Mouse (Mus musculus) intestine, embryonic 14.5 days (tissue): ENCODE measurements at regions not wholly inside any gene's neighbourhood (a gene's known extent, or its start where the extent isn't known, plus 50 kb on each side); places are given as distances from the start of the nearest gene placed in this dataset.

ENCODE experiments used
- ATAC-seq: fragments of 200-750 bp; cut with Nextera tagmentation; replicated peaks from 2 replicates; pipeline ENCODE4 v1.8.0; 2017; ENCODE audit warnings: low read depth, moderate number of reproducible peaks, moderate TSS enrichment, moderate library complexity; ENCODE audit not compliant: low FRiP score, low TSS enrichment
- DNase-seq: peaks from one replicate; pipeline ENCODE4 v3.0.0-alpha.2; 2018; ENCODE audit warnings: low spot score
- H3K27ac ChIP-seq: fragments of 300-500 bp; sonication (generic); 2 replicates; pipeline ENCODE4 v1.5.1; 2014; ENCODE audit warnings: low read depth, mild to moderate bottlenecking, control low read depth
- H3K27me3 ChIP-seq: fragments of 300-500 bp; sonication (generic); replicated peaks from 2 replicates; pipeline ENCODE4 v1.6.1; 2014; ENCODE audit warnings: low read length, control low read depth; ENCODE audit not compliant: control insufficient read depth, insufficient read depth
- H3K36me3 ChIP-seq: fragments of 300-500 bp; sonication (generic); 2 replicates; pipeline ENCODE4 v1.6.1; 2014; ENCODE audit warnings: low read length, control low read depth; ENCODE audit not compliant: control insufficient read depth, insufficient read depth
- H3K4me1 ChIP-seq: fragments of 300-500 bp; sonication (generic); replicated peaks from 2 replicates; pipeline ENCODE4 v1.6.1; 2014; ENCODE audit warnings: low read length, control low read depth, mixed read lengths; ENCODE audit not compliant: control insufficient read depth, insufficient read depth
- H3K4me2 ChIP-seq: fragments of 300-500 bp; sonication (generic); 2 replicates; pipeline ENCODE4 v1.6.1; 2014; ENCODE audit warnings: low read length
- H3K4me3 ChIP-seq: fragments of 300-500 bp; sonication (generic); 2 replicates; pipeline ENCODE4 v1.5.1; 2014; ENCODE audit warnings: low read depth, low read length, control low read depth, mixed read lengths
- H3K9ac ChIP-seq: fragments of 300-500 bp; sonication (generic); 2 replicates; pipeline ENCODE4 v1.6.1; 2014; ENCODE audit warnings: mild to moderate bottlenecking, low read length
- H3K9me3 ChIP-seq: fragments of 300-500 bp; sonication (generic); 2 replicates; pipeline ENCODE4 v1.6.1; 2016; ENCODE audit warnings: low read length, control low read depth; ENCODE audit not compliant: control insufficient read depth
- WGBS: fragments of 180-500 bp; shearing (Covaris S2); extraction: QIAGEN DNeasy Blood & Tissue Kit; methylation state at CpG from one replicate; pipeline ENCODE4 v1.1.7; 2014; 5-methylcytosine and 5-hydroxymethylcytosine counted together

DNA sequence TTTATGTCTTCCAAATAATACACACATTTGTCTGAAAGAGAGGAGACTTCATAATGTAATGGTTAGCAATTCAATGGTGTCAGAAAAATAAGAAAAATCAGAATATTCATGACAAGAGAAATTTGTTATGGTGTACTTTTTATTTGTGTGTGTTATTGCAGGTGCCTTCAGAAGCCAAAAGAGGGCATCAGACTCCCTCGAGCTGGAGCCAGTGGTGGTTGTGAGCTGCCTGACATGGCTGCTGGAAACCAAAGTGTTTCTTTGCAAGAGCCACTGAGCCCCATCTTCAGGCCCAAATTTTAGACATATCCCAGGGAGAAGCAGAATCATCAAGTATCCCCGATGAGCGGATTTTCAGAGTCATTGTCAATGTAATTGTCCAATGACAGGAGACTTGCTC lies 81.9 kb downstream of the Tm2d3 start:
- 78% methylated on average over 3 of the region's 3 CpGs for WGBS
- Histone ChIP-seq H3K4me3 (no peak overlapping the region), H3K27ac (no peak overlapping the region), H3K9me3 (no peaks in the 10 kb centered on the region), H3K4me2 (no peak overlapping the region), H3K27me3 (no peaks in the 10 kb centered on the region), H3K36me3 (no peaks in the 10 kb centered on the region), H3K9ac (no peak overlapping the region), H3K4me1 (no peaks in the 10 kb centered on the region)
- ATAC-seq (no peak), DNase-seq (no peak)

DNA sequence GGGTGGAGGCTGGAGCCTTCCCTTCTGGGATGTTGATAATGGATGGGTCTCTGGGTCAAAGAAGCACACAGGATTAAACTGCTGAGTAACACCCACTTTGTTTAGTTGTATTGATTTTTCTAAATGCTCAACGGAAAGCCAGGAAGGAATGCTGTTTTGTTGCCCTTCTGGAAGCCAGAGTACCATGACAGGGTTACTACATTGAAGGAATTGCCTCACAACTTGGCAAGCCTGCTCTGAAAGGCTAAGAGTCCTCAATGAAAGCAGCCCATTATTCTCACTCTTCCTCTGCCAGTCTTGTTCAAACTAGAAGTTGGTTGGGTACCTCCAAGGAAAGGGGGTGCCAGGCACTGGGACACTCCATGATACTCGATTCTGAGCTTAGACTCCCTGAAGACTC lies 83.0 kb downstream of the Tm2d3 start:
- no peak for ATAC-seq
- WGBS = 69% methylated on average over 2 of the region's 2 CpGs

GRCm38 (mm10) chr7:65774388-65775015 lies 83.5 kb downstream of the Tm2d3 start:
- WGBS = 93% methylated on average over 11 of the region's 11 CpGs
- Histone ChIP-seq H3K27me3 (no peaks in the 10 kb centered on the region), H3K4me3 (no peak overlapping the region), H3K9me3 (no peaks in the 10 kb centered on the region), H3K4me1 (no peaks in the 10 kb centered on the region), H3K36me3 (no peaks in the 10 kb centered on the region), H3K9ac (no peak overlapping the region), H3K4me2 (no peak overlapping the region), H3K27ac (no peak overlapping the region)
- ATAC-seq (no peak), DNase-seq (no peak)

More for the DNA sequence above, 83.0 kb downstream of the Tm2d3 start:
- H3K4me2 ChIP-seq = no peak overlapping the region
- H3K9ac ChIP-seq = no peak overlapping the region
- H3K9me3 ChIP-seq = no peaks in the 10 kb centered on the region
- no peaks in the 10 kb centered on the region for H3K4me1 ChIP-seq
- DNase-seq = no peak
- no peaks in the 10 kb centered on the region for H3K36me3 ChIP-seq
- no peak overlapping the region for H3K27ac ChIP-seq
- H3K27me3 ChIP-seq = no peaks in the 10 kb centered on the region
- no peak overlapping the region for H3K4me3 ChIP-seq

- DNase-seq (no peak), ATAC-seq (no peak)
- Histone ChIP-seq H3K36me3 (no peaks in the 10 kb centered on the region), H3K4me1 (no peaks in the 10 kb centered on the region), H3K9ac (no peak overlapping the region), H3K9me3 (no peaks in the 10 kb centered on the region), H3K27me3 (no peaks in the 10 kb centered on the region), H3K4me2 (no peak overlapping the region), H3K4me3 (no peak overlapping the region), H3K27ac (no peak overlapping the region)
- WGBS = 95% methylated on average over 3 of the region's 3 CpGs
These were observed 84.0 kb downstream of the Tm2d3 start for GRCm38 (mm10) chr7:65775016-65775415.

DNA sequence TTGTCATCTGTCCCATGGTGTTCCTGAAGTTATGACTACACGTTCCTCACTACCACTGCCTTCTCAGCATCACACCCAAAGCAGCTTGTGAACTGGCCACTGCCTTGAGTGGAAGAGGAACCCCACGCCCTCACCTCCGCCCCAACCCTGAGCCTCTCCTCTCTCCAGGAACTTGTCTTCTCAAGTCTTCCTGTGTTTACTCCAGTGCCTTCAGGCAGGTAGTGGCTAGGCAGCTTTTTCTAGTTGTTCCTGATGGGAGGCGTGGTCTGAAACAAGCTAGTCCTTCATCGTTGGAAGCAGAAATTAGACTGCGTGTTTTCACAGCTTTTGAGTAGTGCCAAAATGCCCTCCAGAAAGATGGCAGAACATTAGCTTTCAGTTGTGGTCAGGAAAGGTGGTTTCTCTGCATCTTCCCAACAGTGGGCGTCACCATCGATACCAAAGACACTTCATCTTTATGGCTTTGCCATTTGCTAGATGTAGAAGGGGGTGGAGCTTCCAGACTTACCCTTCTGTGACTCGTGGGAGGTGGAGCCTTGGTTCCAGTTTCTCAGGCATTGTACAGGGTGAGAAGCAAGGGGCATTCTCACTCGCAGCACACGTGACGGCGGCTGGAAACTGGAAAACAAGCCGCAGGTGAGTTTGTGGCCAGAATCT lies 81.7 kb upstream of the Pcsk6 start:
- 73% methylated on average over 14 of the region's 14 CpGs for WGBS
- DNase-seq (no peak), ATAC-seq (no peak)
- no peaks in the 10 kb centered on the region for H3K9me3 ChIP-seq
- H3K27ac ChIP-seq = no peak overlapping the region
- no peaks in the 10 kb centered on the region for H3K36me3 ChIP-seq
- no peak overlapping the region for H3K4me2 ChIP-seq
- no peaks in the 10 kb centered on the region for H3K4me1 ChIP-seq
- no peak overlapping the region for H3K4me3 ChIP-seq
- H3K9ac ChIP-seq = no peak overlapping the region
- H3K27me3 ChIP-seq = no peaks in the 10 kb centered on the region

DNA sequence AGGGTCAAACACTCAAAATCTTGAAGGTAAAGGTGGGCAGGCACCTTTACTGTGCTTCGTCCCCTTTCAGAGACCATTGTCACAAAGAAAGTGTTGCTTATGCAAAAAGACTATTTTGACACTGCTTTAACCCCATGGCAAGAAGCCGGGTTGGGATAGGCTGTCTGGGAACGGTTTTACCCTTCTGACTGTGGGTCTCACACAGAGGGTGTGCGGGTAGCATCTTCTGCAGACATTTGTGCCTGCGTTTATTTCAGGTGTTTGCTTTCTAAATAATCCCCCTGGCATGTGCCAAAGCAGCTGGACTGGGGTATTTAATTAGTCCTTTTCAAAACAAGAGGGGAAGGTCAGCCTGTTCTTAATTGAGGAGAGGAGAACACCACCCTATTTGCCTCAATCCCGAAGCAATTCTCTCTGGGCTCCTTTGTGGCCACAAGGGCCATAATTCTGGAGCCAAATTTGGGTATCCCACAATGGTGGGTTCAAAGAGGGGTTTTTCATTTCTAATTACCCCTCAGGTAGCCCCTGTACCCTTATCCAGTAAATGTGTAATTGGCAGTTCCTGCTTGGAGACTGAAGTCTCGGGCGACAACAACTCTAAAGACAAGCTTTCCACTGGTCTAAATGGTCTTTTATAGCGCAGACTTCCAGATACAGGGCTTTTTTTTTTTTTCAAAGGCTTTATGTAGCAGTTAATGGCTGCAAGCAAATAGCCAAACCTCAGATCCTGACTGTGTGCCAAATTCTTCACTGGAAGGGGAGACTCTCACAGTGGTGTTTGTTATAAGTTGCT lies 80.8 kb upstream of the Pcsk6 start:
- Histone ChIP-seq H3K4me3 (no peak overlapping the region), H3K9me3 (no peaks in the 10 kb centered on the region), H3K27ac (no peak overlapping the region), H3K27me3 (no peaks in the 10 kb centered on the region), H3K4me1 (no peaks in the 10 kb centered on the region), H3K9ac (no peak overlapping the region), H3K4me2 (no peak overlapping the region), H3K36me3 (no peaks in the 10 kb centered on the region)
- WGBS = 53% methylated on average over 9 of the region's 9 CpGs
- ATAC-seq (no peak), DNase-seq (no peak)

DNA sequence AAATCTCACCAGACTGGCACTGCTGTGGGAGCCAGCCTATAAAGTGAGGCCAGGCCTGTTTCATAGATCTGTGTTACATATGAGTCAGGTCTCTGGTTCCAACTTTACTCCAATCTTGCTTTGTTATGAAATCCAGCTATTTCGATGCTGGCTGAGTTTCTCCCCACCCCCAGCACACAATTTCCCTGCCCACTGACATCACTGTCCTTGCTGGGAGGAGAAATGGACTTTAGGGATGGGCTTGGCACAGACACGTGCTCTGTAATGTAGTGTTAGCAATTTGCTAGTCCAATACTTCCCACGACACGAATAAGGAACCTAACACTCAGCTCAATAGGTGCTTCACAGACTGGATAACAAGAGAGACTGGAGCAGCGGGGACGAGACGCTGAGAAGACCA lies 79.5 kb upstream of the Pcsk6 start:
- H3K36me3 ChIP-seq = no peaks in the 10 kb centered on the region
- H3K4me1 ChIP-seq = no peaks in the 10 kb centered on the region
- no peak overlapping the region for H3K27ac ChIP-seq
- no peak overlapping the region for H3K9ac ChIP-seq
- no peak for ATAC-seq
- no peaks in the 10 kb centered on the region for H3K27me3 ChIP-seq
- DNase-seq = no peak
- 85% methylated on average over 7 of the region's 7 CpGs for WGBS
- H3K9me3 ChIP-seq = no peaks in the 10 kb centered on the region
- H3K4me2 ChIP-seq = no peak overlapping the region
- no peak overlapping the region for H3K4me3 ChIP-seq

- H3K27me3 ChIP-seq = no peaks in the 10 kb centered on the region
- no peaks in the 10 kb centered on the region for H3K36me3 ChIP-seq
- H3K4me1 ChIP-seq = no peaks in the 10 kb centered on the region
- H3K4me3 ChIP-seq = no peak overlapping the region
- ATAC-seq (no peak), DNase-seq (no peak)
- no peak overlapping the region for H3K27ac ChIP-seq
- WGBS = 29% methylated on average over 4 of the region's 4 CpGs
- H3K4me2 ChIP-seq = no peak overlapping the region
- no peaks in the 10 kb centered on the region for H3K9me3 ChIP-seq
- no peak overlapping the region for H3K9ac ChIP-seq
These were observed 77.8 kb upstream of the Pcsk6 start for GRCm38 (mm10) chr7:65783773-65784172.
